Mouse (Mus musculus) midbrain, embryonic 16.5 days (tissue): ENCODE results near the gene Psmg4. TPM values are rescaled to one million over a fixed set of nuclear protein-coding genes. Genes with fewer than 3 reads are reported as not detected.
A peak's percentile ranks its signal among the peaks of the same experiment; 100 is the strongest.

Source experiments
- ATAC-seq: fragments of 200-750 bp; cut with Nextera tagmentation; 2 replicates; pipeline ENCODE4 v1.8.0; 2017; ENCODE audit warnings: moderate TSS enrichment
- H3K27ac ChIP-seq: fragments of 300-500 bp; sonication (generic); 2 replicates; pipeline ENCODE4 v1.5.1; 2014; ENCODE audit warnings: mild to moderate bottlenecking, low read length, mixed read lengths
- H3K27me3 ChIP-seq: fragments of 300-500 bp; sonication (generic); 2 replicates; pipeline ENCODE4 v1.6.1; 2014; ENCODE audit warnings: low read depth, low read length, mixed read lengths; ENCODE audit not compliant: control insufficient read depth, insufficient read depth
- H3K36me3 ChIP-seq: fragments of 300-500 bp; sonication (generic); 2 replicates; pipeline ENCODE4 v1.6.1; 2014; ENCODE audit warnings: mild to moderate bottlenecking, low read length, moderate library complexity, mixed read lengths; ENCODE audit not compliant: control insufficient read depth, insufficient read depth
- H3K4me1 ChIP-seq: fragments of 300-500 bp; sonication (generic); 2 replicates; pipeline ENCODE4 v1.6.1; 2014; ENCODE audit warnings: mild to moderate bottlenecking, low read length, mixed read lengths; ENCODE audit not compliant: control insufficient read depth, insufficient read depth
- H3K4me2 ChIP-seq: fragments of 300-500 bp; sonication (generic); 2 replicates; pipeline ENCODE4 v1.6.1; 2014; ENCODE audit warnings: mild to moderate bottlenecking, low read length, mixed read lengths
- H3K4me3 ChIP-seq: fragments of 300-500 bp; sonication (generic); 2 replicates; pipeline ENCODE4 v1.5.1; 2014; ENCODE audit warnings: low read depth, mild to moderate bottlenecking, low read length, moderate library complexity, mixed read lengths
- H3K9ac ChIP-seq: fragments of 300-500 bp; sonication (generic); 2 replicates; pipeline ENCODE4 v1.6.1; 2014; ENCODE audit warnings: low read depth, low read length, mixed read lengths
- H3K9me3 ChIP-seq: fragments of 300-500 bp; sonication (generic); replicated peaks from 2 replicates; pipeline ENCODE4 v1.6.1; 2014; ENCODE audit warnings: mild to moderate bottlenecking, low read length, mixed read lengths; ENCODE audit not compliant: control insufficient read depth, poor library complexity, severe bottlenecking
- WGBS: fragments of 180-500 bp; shearing (Covaris S2); extraction: QIAGEN DNeasy Blood & Tissue Kit; methylation state at CpG from one replicate; pipeline ENCODE4 v1.1.7; 2014; 5-methylcytosine and 5-hydroxymethylcytosine counted together
- polyA plus RNA-seq: library from polyadenylated mRNA; unstranded; fragments of >200 nt; fragmentation: Nextera tagmentation; extraction: Ambion mirVana; gene quantifications from 2 replicates; pipeline ENCODE4 v1.2.1, GENCODE M21; 2015

Psmg4 gene
- polyA plus RNA-seq, result 71.6 and 74.6 TPM in 2 replicates

DNA sequence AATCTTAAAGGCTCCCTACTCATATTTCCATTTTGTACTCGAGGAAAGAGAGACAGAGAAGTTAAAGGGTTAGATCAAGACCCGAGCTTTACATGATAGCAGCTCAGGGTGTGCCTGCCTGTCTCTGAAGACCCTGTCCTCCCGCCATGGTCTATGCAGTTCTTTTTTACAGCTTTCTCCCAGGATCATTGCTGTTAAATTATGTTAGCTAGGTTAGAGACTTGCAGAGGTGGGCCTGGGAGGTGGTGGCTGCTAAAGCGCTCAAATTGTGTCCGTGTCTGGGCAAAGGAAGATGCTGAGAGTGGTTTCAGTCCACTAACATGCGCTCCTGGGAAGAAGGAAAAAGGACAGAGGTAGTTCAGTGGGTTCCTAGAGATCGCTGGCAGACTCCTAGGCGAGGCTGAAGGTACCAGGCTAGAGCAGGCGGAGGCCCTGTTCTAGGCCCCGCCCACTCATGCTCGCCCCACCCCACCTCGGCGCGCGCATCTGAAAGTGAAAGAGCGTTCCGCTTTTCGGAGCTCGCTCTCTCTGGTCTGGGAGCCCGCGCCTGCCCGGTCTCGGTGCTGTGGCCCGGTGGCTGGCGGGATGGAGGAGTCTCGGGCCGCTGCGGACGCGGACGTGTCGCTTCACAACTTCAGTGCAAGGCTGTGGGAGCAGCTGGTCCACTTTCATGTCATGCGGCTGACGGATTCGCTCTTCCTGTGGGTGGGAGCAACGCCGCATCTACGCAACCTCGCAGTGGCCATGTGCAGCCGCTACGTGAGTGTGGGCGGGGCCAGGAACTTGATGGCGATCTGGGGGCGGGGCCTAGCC is at the start of gene Psmg4:
TSS of gene Psmg4 (plus strand) at position 474 of the 813 bp plus-strand sequence.
- peak within 1 kb of the TSS; percentile 80 for H3K4me3 ChIP-seq
- peak within 1 kb of the TSS; percentile 93 for H3K27ac ChIP-seq
- H3K4me2 ChIP-seq, result peak within 1 kb of the TSS; percentile 87
- whole genome bisulfite sequencing, result 4% methylated on average over 36 of the region's 44 CpGs
- H3K4me1 ChIP-seq, result peaks cover 16% of the 10 kb centered on the region
- peak; percentile 97 for ATAC-seq
- no peaks in the 10 kb centered on the region for H3K9me3 ChIP-seq
- peaks cover 3% of the 10 kb centered on the region; the same call in 1 of the 2 replicates for H3K36me3 ChIP-seq
- H3K27me3 ChIP-seq, result no peaks in the 10 kb centered on the region
- H3K9ac ChIP-seq, result peak within 1 kb of the TSS; percentile 77

DNA sequence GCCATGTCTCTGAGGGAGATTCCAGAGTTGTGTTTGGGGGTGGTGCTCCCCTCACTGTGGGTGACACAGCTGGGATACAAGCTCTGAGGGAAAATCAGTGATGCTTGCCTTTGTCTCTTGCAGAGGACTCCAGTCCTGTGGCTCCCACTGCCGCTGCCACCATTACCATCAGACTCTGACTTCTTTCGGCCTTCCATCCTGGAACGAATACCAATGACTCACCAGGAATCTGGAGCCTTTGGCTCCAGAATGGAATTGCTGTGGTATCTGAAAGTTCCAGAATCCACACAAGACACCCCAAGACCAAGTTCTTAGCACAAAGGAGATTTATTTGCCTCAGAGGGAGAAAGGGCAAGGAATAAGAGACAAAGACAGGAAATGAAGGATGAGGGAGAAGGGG is 49.7 kb upstream of the Psmg4 start:
- Histone ChIP-seq H3K27ac (no peak overlapping the region), H3K9ac (no peak overlapping the region), H3K4me3 (no peak overlapping the region), H3K9me3 (no peaks in the 10 kb centered on the region), H3K36me3 (no peaks in the 10 kb centered on the region), H3K4me2 (no peak overlapping the region), H3K27me3 (no peaks in the 10 kb centered on the region), H3K4me1 (no peaks in the 10 kb centered on the region)
- WGBS, result 81% methylated on average over 3 of the region's 3 CpGs
- no peak for ATAC-seq

GRCm38 (mm10) chr13:34114654-34115053 is 48.1 kb upstream of the Psmg4 start:
- no peak for ATAC-seq
- Histone ChIP-seq H3K4me2 (no peak overlapping the region), H3K9ac (no peak overlapping the region), H3K27ac (no peak overlapping the region), H3K9me3 (no peaks in the 10 kb centered on the region), H3K4me1 (no peaks in the 10 kb centered on the region), H3K27me3 (no peaks in the 10 kb centered on the region), H3K36me3 (no peaks in the 10 kb centered on the region), H3K4me3 (no peak overlapping the region)
- 90% methylated on average over 4 of the region's 4 CpGs for WGBS

DNA sequence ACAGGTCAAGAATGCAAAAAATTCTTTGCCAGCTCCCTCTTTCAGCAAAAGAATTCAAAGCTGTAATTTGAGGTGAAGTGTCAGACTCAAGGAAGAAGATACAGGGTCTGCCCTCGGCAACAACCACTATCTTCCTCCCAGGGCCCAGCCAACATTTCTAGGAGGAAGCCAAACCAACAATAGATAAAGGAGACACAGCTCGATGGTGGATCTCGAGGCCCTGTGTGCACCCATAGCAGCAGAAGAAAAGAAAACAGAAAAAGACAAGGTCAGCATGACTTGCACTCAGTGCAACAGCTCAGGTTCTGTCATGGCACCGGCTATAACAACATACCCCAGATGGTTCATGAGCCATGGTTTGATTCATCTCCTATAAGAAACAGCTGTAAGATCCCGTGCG is 46.3 kb upstream of the Psmg4 start:
- H3K27me3 ChIP-seq, result no peaks in the 10 kb centered on the region
- no peaks in the 10 kb centered on the region for H3K9me3 ChIP-seq
- no peak overlapping the region for H3K27ac ChIP-seq
- H3K36me3 ChIP-seq, result no peaks in the 10 kb centered on the region
- no peaks in the 10 kb centered on the region for H3K4me1 ChIP-seq
- H3K4me2 ChIP-seq, result no peak overlapping the region
- H3K9ac ChIP-seq, result no peak overlapping the region
- H3K4me3 ChIP-seq, result no peak overlapping the region
- WGBS, result 85% methylated on average over 6 of the region's 6 CpGs
- no peak for ATAC-seq

DNA sequence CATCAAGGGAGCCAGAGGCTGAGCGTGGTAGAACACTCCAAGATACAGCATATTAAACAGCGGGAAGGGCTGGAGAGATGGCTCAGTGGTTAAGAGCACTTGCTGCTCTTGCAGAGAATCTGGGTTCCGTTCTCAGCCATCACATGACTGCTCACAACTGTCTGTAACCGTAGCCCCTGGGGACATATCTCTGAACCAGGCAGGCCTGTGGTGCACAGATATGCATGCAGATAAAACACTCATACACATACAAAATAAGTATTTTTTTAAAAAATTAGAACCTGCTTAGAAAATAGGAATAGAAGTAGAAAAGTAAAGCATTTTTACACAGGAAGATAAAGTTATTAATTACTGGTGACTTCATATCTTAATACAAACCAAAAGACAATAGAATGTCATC is 43.9 kb upstream of the Psmg4 start:
- Histone ChIP-seq H3K27me3 (no peaks in the 10 kb centered on the region), H3K27ac (no peak overlapping the region), H3K36me3 (0 out of 2 replicates have a peak, but pooled peaks cover 2% of the 10 kb centered on the region), H3K4me3 (no peak overlapping the region), H3K4me1 (peaks cover 13% of the 10 kb centered on the region), H3K9me3 (no peaks in the 10 kb centered on the region), H3K9ac (no peak overlapping the region), H3K4me2 (no peak overlapping the region)
- 73% methylated on average over 4 of the region's 4 CpGs for WGBS
- no peak for ATAC-seq

GRCm38 (mm10) chr13:34119406-34119805 is 43.4 kb upstream of the Psmg4 start:
- H3K4me3 ChIP-seq, result no peak overlapping the region
- peaks cover 19% of the 10 kb centered on the region for H3K4me1 ChIP-seq
- no peak overlapping the region for H3K9ac ChIP-seq
- H3K27me3 ChIP-seq, result no peaks in the 10 kb centered on the region
- no peak overlapping the region for H3K4me2 ChIP-seq
- peaks cover 4% of the 10 kb centered on the region; the same call in 1 of the 2 replicates for H3K36me3 ChIP-seq
- no peak for ATAC-seq
- H3K27ac ChIP-seq, result no peak overlapping the region
- WGBS, result 81% methylated on average over 4 of the region's 4 CpGs
- no peaks in the 10 kb centered on the region for H3K9me3 ChIP-seq

GRCm38 (mm10) chr13:34120536-34120935 is 42.2 kb upstream of the Psmg4 start:
- Histone ChIP-seq H3K4me3 (no peak overlapping the region), H3K27ac (no peak overlapping the region), H3K36me3 (peaks cover 4% of the 10 kb centered on the region; the same call in 1 of the 2 replicates), H3K9me3 (no peaks in the 10 kb centered on the region), H3K4me2 (no peak overlapping the region), H3K27me3 (no peaks in the 10 kb centered on the region), H3K4me1 (peaks cover 29% of the 10 kb centered on the region), H3K9ac (no peak overlapping the region)
- no peak for ATAC-seq
- WGBS, result 98% methylated on average over 2 of the region's 2 CpGs

GRCm38 (mm10) chr13:34125711-34126110 is 37.1 kb upstream of the Psmg4 start:
- 27% methylated on average over 4 of the region's 4 CpGs for WGBS
- no peak for ATAC-seq

More at GRCm38 (mm10) chr13:34125711-34126110, 37.1 kb upstream of the Psmg4 start:
- Histone ChIP-seq H3K27ac (no peak overlapping the region), H3K27me3 (no peaks in the 10 kb centered on the region), H3K4me2 (peak overlapping the region; percentile 82), H3K9ac (peak overlapping the region; percentile 55), H3K9me3 (no peaks in the 10 kb centered on the region), H3K4me1 (peaks cover 29% of the 10 kb centered on the region), H3K4me3 (peak overlapping the region; percentile 45), H3K36me3 (peaks cover 4% of the 10 kb centered on the region)
